Mouse (Mus musculus): ENCODE data around the gene Noct.
"Not testable (repeated sequence)": the region's sequence is repeated elsewhere in the genome, so short reads cannot be mapped to it uniquely, and the experiment has no call there.

Gene Noct

DNA sequence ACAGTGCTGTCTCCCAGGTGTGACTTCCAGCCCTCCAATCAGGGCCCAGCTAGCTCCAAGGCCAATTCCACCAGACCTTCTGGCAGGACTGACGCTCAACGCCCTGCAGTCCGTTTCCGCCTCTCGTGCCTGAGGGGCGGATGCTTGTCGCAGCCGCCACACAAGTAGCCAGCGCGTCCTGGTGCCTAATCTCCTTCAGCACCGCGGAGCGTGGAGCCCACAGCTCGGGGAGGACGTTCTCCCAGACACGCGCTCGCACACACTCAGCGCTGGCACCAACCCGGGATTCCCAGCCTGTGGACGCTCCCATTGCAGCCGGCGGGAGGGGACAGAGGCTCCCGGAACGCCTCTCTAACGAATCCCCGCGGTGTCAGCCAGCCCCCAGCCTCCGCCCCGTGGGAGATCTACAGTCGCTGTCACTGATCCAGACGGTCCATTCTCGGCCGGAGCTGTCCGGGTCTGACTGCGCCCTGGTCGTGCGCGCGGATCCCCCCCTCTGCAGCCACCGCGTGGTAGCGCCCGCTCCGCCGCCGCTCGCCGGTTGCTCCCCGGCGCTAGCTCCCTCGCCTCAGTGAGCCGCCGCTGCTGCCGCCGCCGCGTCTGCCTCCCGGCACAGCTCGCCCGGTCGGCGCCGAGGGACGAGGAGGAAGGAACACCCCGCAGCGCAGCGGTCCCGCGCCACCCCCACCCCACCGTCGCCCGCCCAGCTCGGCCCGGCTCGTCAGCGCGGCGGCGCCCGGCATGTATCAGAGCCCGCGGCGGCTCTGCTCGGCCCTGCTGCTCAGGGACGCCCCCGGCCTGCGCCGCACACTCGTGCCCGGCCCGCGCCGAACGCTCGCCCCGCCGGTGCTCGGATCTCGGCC, at the start of gene Noct:
Gene Noct (plus strand): TSS at position 85 of the 863 bp plus-strand sequence.
- in situ Hi-C loops (cut with MboI; ENCODE audit: low pct_unique_long_range_greater_than_20kb in 1 of 2, low sequenced_read_pairs in 2 of 2, unreplicated experiment in 1 of 2) = no loop called here

DNA sequence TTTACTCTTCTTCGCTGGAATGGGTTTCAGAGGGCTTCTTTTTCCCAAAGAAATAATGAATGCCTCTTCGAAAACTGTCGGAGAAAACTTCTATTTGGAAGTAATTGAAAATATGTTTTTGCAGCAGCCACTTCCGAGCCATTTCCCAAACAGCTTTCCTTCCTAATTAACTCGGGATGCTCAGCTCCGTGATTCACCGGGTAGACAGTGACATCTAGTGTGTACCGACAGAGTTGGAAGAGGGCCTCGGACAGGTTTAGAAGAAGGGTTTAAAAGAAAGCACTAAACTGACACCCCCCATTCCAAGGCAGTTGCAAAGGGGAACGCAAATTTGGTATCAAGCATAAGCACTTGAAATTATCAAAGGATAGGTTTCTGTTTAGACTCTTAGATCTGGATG, 46.1 kb upstream of the Noct start:
- in situ Hi-C loops (cut with MboI; ENCODE audit: low pct_unique_long_range_greater_than_20kb in 1 of 2, low sequenced_read_pairs in 2 of 2, unreplicated experiment in 1 of 2) = loop anchor here in 1 of 2 experiments (10.0 kb wide), 1 partner anchor 263 kb away; no protein-coding TSS in a partner anchor

DNA sequence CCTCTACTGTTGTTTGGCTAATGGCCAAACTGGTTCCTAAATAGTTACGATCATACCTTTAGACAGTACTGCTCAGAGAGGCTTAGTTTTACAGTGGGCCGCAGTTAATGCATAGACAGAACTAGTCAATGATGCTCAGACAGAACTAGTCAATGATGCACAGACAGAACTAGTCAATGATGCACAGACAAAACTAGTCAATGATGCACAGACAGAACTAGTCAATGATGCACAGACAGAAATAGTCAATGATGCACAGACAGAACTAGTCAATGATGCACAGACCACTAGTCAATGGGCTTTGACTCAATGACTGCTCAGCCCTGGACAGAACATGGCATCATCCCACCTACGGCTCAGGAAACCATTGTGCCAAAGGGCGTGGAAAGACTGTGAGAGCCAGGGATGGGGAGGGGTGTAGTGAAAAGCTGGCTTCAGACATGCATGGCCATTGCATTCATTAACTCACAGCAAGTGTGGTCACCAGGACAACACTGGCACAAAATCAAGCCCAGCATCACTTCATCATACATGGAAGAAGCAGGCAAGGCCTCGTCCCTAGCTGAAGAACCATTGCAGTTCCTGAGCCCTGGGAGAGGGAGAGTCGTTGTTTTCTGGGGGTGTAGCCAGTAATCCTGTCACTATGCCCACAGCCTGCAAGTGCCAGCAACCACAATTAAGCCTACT, 44.6 kb upstream of the Noct start:
- in situ Hi-C loops (cut with MboI; ENCODE audit: low pct_unique_long_range_greater_than_20kb in 1 of 2, low sequenced_read_pairs in 2 of 2, unreplicated experiment in 1 of 2) = loop anchor here in 1 of 2 experiments (10.0 kb wide), 1 partner anchor 265 kb away; no protein-coding TSS in a partner anchor

DNA sequence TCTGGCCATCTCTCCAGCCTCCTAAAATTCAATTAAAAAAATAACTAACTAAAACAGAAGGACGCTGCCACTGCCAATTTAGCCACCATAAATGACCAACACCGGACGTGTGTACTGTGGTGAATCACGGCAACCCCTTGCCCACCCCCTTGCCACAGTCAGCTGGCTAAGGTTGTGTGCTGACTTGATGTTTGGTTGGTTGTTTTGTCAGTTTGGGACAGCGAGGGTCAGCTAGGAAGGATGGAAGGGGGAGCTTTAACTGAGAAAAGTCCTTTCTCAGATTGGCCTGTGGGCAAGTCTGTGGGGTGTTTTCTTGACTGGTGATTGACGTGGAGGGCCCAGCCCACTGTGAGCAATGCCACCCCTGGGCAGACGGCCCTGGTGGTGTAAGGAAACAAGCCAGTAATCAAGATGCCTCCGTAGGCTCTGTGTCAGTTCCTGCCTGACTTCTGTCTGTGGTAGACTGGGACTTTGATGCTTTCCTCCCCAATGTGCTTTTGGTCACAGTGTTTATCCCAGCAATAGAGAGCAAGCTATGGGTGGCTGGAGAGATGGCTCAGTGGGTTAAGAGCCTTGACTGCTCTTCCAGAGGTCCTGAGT, 43.8 kb upstream of the Noct start:
- in situ Hi-C loops (cut with MboI; ENCODE audit: low pct_unique_long_range_greater_than_20kb in 1 of 2, low sequenced_read_pairs in 2 of 2, unreplicated experiment in 1 of 2) = no loop called here

DNA sequence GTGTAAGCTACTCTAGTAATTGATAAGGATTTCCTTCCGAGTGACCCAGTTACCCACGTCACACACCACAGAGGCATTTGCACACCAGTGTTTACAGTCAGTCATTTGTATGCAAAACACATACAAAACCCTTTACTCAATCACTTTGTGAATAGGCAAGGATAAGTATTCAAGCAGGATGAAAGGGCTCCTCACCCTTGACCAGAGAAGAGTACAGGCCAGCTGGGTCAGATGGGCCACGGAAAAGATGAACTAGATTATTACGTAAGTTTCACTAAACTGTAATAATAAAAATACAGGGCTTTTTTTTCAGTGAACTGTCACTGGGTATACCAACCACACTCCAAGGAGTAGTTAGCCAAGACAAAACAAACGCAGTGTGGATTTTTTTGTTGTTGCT, 41.8 kb upstream of the Noct start:
- in situ Hi-C loops (cut with MboI; ENCODE audit: low pct_unique_long_range_greater_than_20kb in 1 of 2, low sequenced_read_pairs in 2 of 2, unreplicated experiment in 1 of 2) = no loop called here

DNA sequence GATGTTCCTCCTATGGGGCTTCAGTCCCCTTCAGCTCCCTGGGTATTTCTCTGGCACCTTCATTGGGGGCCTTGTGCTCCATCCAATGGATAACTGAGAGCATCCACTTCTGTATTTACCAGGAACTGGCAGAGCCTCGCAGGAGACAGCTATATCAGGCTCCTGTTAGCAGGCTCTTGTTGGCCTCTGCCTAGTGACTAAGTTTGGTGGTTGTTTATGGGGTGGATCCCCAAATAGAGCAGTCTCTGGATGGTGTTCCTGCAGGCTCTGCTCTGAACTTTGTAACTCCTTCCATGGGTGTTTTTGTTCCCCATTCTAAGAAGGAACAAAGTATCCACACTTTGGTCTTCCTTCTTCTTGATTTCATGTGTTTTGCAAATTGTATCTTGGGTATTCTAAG, 40.7 kb upstream of the Noct start:
- in situ Hi-C loops (cut with MboI; ENCODE audit: low pct_unique_long_range_greater_than_20kb in 1 of 2, low sequenced_read_pairs in 2 of 2, unreplicated experiment in 1 of 2) = not testable (repeated sequence)

DNA sequence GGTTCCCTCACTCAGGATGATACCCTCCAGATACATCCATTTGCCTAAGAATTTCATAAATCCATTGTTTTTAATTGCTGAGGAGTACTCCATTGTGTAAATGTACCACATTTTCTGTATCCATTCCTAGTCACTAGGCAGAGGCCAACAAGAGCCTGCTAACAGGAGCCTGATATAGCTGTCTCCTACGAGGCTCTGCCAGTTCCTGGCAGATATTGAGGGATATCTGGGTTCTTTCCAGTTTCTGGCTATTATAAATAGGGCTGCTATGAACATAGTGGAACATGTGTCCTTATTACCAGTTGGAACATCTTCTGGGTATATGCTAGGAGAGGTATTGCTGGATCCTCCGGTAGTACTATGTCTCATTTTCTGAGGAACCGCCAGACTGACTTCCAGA, 40.3 kb upstream of the Noct start:
- in situ Hi-C loops (cut with MboI; ENCODE audit: low pct_unique_long_range_greater_than_20kb in 1 of 2, low sequenced_read_pairs in 2 of 2, unreplicated experiment in 1 of 2) = not testable (repeated sequence)

DNA sequence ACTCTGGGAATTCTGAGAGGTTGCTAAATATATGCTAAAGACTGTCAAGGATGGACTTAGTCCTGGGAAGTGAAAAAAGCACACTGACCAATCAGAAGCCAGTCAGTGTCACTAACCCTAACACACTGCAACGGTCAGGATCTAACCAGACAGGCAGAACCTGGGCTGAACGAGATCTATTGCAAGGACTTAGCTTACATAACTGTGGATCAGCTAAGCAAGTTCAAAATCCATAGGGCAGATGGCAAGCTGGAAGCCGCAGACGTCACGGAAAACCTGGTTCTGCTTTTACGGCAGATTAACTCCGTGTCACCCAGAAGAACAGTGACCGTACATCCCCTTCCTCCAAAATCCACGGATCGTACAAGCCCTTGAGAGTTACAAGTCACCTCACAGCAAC, 39.5 kb upstream of the Noct start:
- in situ Hi-C loops (cut with MboI; ENCODE audit: low pct_unique_long_range_greater_than_20kb in 1 of 2, low sequenced_read_pairs in 2 of 2, unreplicated experiment in 1 of 2) = no loop called here

DNA sequence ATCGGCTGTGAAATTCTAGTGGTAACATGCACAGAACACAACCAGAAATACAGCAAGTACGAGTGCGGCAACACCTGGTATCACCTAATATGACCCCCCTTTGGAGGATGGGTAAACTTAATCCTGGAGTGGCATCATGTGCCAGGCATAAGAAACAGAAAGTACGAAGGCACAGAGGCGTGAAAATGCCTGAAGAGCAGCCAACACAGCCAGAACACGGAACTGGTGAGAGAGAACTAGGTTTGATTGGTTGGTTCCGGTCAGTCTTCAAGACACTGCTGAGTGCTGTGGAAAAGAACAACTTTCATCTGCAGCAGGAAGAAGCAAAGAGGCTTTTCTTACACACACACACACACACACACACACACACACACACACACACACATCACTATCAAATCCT, 38.8 kb upstream of the Noct start:
- in situ Hi-C loops (cut with MboI; ENCODE audit: low pct_unique_long_range_greater_than_20kb in 1 of 2, low sequenced_read_pairs in 2 of 2, unreplicated experiment in 1 of 2) = no loop called here

DNA sequence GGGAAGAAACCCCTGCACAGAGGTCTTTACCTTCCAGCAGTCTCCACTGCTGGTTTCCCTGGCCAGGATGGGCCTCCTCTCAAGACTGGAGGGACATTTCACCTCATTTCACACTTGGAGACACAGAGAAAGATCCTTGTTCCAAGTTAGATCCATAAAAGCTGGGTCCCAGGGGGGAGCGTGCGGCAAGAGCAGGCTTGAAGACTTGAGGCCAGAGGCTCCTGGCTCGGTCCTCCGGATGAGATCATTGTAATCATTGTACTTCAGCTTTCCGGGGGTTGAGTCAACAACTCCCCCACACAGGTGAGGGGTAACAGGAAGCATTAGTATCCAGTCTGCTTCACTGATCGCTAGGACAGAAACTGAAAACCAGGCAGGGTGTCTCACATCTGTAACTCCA, 30.2 kb upstream of the Noct start:
- in situ Hi-C loops (cut with MboI; ENCODE audit: low pct_unique_long_range_greater_than_20kb in 1 of 2, low sequenced_read_pairs in 2 of 2, unreplicated experiment in 1 of 2) = no loop called here

DNA sequence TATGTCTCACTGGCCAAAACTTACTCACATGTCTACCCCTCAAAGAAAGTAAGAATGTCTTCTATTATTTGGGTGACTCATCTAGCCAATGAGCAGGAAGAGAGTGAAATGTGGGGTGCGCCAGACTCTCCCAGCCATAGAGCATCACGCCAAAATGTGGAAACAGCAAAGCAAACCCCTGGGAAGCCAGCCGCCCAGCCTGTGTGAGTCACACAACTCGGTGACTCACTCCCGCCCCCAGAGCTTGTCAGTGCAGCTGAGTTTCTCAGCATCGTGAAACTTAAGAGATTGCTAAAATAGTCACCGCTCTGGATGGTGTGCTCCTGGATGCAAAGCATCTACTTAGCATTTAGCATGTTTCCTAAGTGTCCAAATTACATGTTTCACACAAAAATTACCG, 28.9 kb upstream of the Noct start:
- in situ Hi-C loops (cut with MboI; ENCODE audit: low pct_unique_long_range_greater_than_20kb in 1 of 2, low sequenced_read_pairs in 2 of 2, unreplicated experiment in 1 of 2) = no loop called here

DNA sequence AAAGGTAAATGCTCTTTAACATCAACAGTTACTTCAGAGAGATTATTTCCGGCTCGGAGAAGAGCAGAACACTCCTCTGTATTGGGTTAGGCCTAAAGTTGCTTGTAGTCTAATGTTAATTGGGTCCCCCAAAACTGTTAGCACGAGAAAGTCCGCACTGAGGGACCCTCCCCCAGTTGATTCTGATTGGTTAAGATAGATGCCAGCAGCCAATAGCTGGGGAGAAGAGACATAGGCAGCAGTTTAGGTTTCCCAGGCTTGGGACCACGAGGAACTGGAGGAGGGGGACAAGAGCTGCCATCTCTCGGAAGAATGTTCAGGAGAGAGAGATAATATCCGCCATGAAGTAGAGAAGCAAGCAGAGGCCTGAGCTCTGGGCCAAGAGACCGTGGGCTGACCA, 28.5 kb upstream of the Noct start:
- in situ Hi-C loops (cut with MboI; ENCODE audit: low pct_unique_long_range_greater_than_20kb in 1 of 2, low sequenced_read_pairs in 2 of 2, unreplicated experiment in 1 of 2) = no loop called here

DNA sequence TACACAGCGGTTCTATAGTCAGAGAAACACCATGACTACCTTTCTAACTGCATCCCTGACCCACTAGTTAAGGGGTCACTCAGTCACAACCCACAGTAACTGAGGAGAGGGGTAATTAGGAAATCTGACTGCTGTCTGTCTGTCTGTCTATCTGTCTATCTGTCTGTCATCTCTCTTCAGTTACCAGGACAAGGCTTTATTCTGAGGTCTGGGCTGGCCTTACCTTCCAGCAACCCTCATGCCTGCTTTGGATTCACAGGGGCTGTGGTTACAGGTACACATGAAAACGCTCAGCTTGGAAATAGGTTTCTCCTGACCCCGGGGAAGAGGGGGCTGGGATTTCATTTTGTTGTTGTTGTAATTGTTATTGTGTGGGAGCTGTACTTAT, 27.5 kb upstream of the Noct start:
- in situ Hi-C loops (cut with MboI; ENCODE audit: low pct_unique_long_range_greater_than_20kb in 1 of 2, low sequenced_read_pairs in 2 of 2, unreplicated experiment in 1 of 2) = no loop called here

DNA sequence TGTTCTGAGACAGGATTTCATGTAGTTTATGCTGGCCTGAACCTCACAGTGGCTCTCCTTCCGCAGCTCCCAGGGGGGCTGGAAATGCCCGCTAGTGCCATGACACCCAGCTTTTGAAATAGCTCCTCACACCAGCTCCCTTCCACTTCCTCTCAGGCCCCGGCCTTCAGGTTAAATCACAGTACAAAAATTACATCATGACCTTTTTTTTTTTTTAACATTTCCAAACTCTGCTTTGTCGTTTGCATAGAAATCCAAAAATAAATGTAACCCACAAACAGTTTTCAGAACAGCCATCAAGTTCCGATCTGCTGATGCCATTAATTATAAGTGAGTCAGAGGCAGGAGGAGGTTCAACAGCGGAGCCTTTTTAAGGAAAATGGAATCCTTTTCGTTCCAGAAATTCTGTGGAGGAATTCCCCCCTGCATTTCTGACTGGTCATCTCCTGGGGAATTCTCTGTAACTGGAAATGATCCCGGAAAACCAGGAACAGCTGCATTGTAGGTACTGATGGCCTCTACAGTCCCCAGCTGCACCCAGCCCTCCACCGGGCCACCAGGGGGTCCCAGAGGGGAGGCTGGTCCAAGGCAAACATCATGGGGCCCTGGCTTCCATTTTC, 27.0 kb upstream of the Noct start:
- in situ Hi-C loops (cut with MboI; ENCODE audit: low pct_unique_long_range_greater_than_20kb in 1 of 2, low sequenced_read_pairs in 2 of 2, unreplicated experiment in 1 of 2) = no loop called here

DNA sequence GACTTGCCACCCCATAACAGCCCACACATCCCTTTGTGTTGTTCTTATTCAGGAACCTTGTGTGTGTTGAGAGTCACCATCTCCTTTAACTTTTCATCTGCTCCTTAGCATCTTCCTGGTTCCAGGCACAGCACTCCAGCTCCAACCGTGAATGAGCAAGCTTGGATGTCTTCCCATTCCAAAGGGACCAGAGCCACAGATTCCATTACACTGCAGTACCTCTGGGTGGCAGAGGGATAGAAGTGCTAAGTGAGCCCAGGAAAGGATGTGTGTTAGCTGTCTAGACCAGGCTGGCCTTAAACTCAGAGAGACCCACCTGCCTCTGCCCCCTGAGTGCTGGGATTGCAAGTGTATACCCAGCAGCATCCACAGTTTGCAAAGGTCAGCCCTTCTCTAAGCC, 26.0 kb upstream of the Noct start:
- in situ Hi-C loops (cut with MboI; ENCODE audit: low pct_unique_long_range_greater_than_20kb in 1 of 2, low sequenced_read_pairs in 2 of 2, unreplicated experiment in 1 of 2) = no loop called here

DNA sequence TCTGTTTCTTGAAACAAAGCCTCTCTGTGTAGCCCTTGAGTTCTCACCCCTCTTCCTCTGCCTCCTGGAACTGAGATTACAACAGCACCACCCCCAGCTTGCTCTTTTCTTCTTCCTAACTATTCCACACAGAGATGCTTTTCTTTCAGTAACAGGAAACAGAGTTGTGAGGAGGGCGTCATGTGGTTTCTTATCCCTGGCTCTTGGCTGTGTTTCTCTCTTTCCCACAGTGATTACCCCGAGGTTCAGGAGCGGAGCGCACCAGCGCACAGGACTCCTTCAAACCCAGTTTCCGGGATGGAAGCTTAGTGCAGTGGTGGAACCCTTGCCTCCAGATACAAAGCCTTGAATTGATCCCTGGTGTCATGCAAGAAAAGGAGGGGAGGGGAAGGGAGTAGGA, 25.1 kb upstream of the Noct start:
- in situ Hi-C loops (cut with MboI; ENCODE audit: low pct_unique_long_range_greater_than_20kb in 1 of 2, low sequenced_read_pairs in 2 of 2, unreplicated experiment in 1 of 2) = no loop called here

DNA sequence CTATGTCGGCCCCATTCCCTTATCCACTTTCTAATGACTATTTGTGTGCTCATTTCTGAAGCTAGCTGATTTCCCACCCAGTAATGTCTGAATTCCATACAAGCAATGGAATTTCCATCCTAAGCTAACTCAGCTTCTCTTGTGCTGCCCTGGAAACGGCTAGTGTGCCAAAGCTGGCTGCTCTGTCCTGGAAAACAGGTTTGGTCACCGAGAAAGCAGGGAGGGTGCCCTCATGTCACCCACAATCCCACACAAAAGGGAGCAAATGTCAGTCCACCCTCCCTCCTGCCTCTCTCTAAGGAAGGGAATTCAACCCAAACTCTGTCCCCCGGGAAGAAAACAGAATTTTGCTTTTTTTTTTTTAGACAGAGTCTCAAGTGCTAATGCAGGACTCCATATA, 23.9 kb upstream of the Noct start:
- in situ Hi-C loops (cut with MboI; ENCODE audit: low pct_unique_long_range_greater_than_20kb in 1 of 2, low sequenced_read_pairs in 2 of 2, unreplicated experiment in 1 of 2) = no loop called here

DNA sequence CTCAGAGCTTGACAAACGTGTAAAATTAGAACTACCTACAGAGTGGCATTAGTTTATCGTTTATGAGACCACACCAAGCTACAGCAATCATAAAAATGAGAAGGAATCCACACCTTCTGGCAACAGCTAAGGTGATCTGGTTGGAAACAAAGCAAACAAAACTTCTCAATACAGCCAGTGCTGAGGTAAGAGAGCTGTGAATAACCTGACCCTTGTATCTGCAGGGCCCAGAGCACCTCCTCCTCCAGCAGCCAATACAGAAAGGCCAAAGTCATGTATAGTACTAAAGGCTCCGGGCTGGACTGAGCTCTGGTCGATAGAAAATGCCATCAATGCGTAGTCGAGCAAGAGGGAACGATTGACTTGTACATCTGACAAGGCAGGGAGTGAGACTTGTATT, 23.4 kb upstream of the Noct start:
- in situ Hi-C loops (cut with MboI; ENCODE audit: low pct_unique_long_range_greater_than_20kb in 1 of 2, low sequenced_read_pairs in 2 of 2, unreplicated experiment in 1 of 2) = no loop called here

DNA sequence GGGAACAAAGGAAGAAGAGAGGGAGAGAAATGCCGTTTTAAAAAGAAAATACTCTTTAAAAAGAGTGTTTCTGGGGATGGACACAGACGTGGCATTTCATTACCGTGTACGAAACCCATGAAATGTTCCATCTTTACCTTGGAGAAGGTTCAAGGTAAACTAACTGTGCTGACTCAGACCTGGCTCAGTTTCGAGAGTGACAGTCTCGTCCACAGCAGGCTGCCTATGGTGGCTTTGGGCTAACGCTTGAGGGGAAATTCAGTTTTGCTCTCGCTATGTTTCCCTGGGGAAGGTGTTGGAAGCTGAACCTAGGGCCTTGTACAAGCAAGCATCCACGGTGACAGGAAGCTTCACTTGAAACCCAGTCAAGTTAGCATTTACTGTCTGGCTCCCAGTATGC, 22.3 kb upstream of the Noct start:
- in situ Hi-C loops (cut with MboI; ENCODE audit: low pct_unique_long_range_greater_than_20kb in 1 of 2, low sequenced_read_pairs in 2 of 2, unreplicated experiment in 1 of 2) = no loop called here
